Mouse (Mus musculus) c-Kit-positive CD71-positive TER-119-positive erythroid progenitor cells, embryonic 14.5 days (primary cell): Measurements from ENCODE around the gene Adamtsl3.

Experiments used
- DNase-seq: peaks from one replicate; pipeline ENCODE4 v3.0.0-alpha.2; 2013; ENCODE audit warnings: low spot score

Adamtsl3 gene

DNA sequence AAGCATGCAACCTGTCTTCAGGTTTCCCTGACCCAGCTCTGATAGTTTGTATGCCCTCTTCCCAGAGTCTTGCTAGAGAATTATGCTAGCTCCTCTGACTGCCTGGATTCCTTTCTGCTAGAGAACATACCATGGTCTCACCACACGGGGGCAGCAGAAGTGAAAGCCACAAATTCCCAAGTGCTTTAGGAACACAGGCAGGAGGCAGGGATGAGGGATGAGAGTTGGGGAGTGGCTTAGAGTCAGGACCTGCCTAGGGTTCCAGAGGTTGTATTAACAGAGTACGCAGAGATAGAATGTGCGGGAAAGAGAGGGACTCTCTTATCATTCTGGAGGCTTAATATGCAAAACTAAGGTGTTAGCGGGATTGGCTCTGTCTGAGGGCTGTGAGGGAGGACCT is 168.6 kb downstream of the Adamtsl3 start:
- peak; percentile 2 for DNase-seq

DNA sequence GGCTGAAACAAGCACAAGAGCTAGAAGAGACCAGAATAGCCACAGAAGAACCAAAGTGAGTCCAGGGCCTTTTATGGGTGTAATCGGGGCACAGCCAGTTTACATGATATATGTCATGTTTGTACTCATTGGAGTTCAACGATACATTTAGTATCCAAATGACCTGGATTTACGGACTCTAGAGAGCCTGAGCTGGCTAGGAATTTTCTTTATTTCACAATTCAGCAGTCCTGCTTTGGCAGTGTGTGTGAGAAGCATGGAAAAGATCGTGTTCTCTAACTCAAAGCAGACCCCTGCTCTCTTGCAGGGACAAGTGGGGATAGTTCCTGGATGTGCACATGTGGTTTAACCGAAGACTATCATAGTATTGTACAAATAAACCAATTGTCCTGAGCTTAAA is 195.1 kb downstream of the Adamtsl3 start:
- no peak for DNase-seq

DNA sequence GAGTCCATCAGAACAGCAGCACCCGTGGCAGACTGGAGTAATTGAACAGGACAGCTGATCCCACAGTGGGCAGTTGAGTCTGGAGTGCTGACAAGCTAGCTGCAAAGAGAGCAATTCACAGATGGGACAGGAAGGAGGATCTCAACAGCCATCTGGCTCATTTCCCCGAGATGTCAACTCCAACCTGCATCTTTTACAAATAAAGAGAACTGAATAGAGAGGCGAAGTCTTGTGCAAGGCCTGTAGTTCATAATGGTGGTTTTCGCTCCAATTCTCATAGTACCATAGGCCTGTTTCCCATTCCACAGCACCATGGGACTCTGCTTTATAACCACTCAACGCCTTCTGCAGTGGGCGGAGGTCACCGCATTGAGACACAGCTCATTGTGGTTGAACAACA is 195.9 kb downstream of the Adamtsl3 start:
- DNase-seq = no peak

DNA sequence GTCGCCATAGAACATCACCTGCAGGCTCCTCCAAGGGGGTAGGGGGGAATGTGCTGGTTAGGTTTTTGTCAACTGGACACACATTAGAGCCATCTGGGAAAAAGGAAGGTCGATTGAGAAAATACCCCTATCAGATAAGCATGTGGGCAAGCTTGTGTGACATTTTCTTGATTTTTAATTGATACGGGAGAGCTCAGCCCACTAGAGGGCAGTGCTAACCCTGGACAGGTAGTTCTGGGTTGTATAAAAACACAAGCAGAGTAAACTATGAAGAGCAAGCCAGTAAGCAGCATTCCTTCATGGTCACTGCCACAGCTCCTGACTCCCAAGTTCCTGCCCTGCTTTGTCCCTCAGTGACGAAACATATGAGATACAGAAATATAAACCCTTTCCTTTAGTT is 197.7 kb downstream of the Adamtsl3 start:
- no peak for DNase-seq

DNA sequence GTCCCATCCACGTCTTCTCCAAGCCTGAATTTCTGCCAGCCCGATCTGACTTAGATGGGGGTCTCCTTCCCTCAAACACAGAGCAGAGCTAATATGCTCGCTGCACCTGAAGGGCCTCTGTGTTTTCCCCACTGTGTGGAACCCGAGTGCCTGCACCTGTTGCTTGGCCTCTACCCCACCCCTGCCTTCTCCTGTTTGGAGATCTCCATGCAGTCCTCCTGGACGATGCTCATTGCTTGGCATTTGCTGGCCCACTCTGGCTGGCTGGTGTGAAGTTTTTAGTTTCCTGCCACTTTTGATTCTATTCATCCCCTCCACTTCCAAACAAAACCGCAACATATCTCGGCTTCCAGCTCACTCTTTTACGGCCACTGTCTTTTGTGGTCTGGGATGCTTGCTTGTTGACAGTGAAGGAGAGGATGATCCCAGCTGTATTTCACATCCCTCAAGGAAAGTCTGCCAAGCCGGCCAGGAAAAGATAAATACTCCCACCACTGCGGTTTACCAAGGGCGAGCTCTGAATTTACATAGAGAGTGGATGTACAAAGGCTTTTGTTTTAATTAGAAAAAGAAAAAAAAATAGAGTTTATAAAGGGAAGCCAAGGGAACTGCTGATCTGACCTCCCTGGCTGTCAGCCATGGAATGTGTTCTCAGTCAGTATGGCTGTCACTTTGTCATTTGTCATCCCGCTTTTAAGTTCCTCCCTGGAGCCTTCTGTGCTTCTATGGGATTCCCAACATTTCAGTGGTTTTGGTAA is 198.4 kb downstream of the Adamtsl3 start:
- no peak for DNase-seq

DNA sequence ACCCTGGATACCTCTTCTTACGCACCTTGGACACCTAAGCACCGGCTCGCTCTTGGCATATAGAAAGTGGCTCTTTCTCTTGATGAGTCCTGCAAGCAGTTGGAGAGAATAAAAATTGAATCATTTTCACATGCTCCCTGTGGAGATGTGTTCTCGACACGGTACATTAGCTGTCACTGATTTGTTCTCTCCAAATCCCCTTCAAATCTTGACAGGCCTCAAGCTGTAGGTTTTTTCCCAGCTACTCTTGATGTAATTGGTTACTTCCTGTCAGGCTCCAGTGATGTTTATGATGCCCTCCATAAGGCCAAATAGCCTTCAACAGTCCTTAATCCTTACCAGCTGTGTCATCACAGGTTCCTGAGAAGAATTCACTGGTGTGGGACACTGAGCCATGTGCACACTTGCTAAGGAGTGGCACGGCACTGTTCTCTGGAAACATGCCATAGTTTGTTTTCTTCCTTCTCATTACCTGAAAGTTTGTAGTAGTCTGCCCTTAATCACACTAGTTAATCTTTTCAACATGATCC is 209.0 kb downstream of the Adamtsl3 start:
- DNase-seq = no peak

DNA sequence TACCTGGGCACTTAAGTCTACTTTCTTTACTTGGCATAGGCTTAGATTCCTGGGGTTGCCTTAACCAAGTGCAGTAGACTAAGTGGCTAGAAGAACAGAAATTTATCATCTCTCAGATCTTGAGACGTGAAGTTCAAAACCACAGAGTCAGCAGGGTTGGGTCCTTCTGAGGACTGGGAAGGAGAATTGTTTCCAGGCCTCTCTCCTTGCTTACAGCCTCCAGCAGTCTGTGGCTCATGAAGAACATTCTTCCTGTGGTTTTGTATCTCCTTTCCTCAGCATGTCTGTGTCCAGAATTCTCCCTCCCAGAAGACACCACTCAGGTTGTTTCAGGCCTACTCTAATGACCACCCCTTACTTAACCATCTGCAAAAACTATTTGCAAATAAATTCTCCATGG is 216.5 kb downstream of the Adamtsl3 start:
- DNase-seq = no peak

DNA sequence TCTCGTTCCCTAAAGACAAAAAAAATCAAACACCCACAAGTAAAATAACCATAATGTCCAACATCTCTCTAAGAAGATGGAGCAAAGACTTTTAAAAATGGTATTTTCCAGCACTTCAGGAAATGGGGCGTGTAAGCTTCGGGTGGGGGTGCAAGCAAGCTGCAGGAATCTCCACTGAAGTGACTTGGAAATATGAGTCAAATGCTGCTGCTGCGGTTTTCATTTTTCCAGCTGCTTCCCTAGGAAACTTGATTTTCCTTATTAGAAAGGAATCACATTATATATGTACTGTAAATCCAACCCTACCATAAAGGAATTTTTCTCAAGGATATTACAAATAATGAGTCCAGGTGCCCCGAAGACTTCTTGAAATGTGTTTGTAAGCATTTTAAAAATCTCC is 220.3 kb downstream of the Adamtsl3 start:
- DNase-seq = no peak

DNA sequence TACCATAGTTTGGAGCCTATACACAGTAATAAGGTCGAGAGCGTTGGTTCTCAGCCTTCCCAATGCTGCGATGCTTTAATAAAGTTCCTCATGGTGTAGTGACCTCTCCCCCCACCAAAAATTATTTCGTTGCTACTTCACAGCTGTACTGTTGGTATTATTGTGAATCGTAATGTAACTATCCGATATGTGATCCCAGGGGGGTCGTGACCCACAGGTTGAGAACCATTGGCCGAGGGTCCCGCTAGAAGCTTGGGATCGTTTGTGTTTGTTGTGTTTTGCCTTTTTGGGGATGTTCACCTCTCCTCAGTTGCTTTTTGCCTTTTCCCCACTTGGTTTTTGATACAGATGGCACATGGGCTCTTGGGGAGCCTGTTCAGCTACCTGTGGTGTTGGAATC is 220.9 kb downstream of the Adamtsl3 start:
- no peak for DNase-seq

DNA sequence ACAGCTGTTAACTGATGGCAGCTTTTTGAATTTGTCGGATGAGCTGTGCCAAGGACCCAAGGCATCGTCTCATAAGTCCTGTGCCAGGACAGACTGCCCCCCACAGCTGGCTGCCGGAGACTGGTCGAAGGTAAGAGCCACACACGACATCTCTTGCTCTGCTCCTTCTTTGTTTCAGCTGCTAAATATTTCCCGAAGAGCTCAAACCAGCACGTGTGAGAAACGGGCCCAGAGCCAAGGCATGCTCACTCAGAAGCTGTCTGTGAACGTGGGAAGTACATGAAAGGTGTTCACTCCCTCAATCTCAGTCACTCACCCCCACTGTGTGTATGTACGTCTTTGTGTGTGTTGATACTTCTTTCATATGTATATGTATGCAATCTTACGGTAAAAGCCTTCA is 221.6 kb downstream of the Adamtsl3 start:
- DNase-seq = no peak

DNA sequence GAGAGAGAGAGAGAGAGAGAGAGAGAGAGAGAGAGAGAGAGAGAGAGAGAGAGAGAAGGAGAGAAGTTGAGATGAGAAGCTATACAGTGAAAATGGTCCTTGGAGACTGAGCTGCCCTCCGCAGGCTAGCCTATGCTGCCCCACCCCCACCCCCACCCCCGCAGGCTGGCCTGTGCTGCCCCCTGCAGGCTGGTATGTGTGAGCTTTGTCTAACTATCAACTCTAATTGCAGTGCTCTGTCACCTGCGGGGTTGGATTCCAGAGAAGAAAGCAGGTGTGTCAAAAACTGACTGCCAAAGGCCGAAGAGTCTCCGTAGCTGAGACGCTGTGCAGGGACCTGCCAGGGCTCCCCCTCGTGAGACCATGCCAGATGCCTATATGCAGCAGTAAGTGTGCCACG is 231.2 kb downstream of the Adamtsl3 start:
- no peak for DNase-seq

DNA sequence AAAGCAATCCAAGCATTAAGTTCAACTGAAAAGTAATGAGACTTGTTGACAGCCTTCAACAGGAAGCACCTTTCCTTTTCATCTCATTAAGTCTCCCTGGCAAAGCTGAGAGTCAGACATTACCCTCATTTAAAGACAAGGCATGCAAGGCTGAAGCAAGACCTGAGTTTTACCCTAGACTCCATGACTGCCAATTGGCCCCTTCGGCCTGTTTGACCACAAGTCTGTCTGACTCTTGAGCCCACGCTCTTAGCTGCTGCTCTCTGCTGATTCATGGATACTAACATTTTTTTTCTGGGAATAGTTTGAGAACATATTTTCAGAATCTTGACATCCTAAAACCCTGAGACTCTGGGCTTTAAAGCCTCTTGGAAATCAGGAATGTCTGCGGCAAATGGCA is 232.3 kb downstream of the Adamtsl3 start:
- DNase-seq = no peak

DNA sequence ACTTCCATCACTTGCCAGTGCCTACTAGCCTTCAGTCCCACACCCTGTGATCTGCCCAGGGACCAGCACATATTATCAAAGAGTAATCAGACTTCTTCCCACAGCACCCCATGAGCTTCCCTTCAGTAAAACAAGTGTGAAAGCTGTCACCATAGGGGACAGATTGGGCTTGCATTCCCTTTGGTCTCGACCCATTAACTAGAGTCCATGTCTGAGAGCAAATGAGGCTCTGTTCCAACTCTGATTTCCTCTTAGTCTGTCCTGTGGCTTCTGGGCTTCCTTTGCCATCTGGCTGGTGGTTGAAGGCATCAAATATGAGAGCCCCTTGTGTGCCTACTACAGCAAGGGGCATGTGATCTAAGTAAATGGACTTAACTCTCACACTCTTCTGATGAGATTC is 237.5 kb downstream of the Adamtsl3 start:
- no peak for DNase-seq

DNA sequence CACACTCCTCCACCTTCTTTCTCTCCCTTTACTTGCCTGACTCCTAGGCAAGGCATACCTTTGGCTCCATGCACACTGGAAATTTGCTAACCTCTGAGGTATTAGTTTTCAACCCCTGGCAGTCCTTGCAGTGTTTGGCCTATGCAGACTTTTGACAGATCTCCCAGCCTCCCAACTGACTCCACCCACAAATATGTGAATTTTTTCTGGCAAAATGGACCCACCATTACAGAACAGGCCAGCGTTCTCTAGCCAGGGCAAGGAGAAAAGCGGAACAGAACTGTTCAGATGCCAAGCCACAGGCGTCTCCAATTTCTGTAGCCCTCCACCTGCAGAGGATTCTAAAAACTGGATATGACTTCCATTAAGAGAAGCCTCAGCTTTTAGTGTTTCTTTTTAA is 244.5 kb downstream of the Adamtsl3 start:
- DNase-seq = no peak

DNA sequence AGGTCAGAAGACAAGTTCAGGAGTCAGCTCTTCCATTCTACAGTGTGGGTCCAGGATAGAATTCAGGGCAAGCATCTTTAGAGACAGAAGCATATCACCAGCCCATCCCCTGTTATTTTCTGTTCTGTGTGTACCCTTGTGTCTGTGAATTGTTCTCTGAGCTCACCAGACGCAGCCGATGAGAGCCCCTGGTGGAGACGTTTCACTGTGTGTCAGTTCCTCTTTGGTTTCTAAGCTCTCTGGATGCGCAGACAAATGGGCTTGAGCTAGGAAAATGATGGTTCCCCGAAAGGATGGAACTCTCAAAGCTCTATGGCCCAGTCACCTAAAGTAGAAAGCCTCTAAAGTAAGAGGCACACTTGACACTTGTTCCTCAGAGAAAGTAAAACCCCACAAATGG is 246.3 kb downstream of the Adamtsl3 start:
- no peak for DNase-seq

DNA sequence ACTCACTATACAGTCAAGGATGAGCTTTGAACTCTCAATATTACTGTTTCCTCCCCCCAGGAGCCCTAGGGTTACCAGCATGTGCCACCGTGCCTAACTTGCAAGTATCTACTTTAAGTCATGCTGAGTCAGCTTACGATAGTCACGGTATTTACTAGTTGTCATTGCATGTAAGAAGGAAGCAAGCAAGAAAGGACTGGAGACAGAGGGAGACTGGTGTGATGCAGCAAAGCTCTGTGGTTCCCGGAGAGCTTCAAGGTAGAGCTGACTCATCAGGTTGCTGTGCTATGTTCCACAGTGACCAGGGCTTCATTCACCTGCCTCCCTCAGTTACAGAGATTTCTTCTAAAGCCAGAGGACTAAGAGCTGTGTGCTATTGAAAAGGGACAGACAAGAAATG is 247.0 kb downstream of the Adamtsl3 start:
- DNase-seq = no peak

DNA sequence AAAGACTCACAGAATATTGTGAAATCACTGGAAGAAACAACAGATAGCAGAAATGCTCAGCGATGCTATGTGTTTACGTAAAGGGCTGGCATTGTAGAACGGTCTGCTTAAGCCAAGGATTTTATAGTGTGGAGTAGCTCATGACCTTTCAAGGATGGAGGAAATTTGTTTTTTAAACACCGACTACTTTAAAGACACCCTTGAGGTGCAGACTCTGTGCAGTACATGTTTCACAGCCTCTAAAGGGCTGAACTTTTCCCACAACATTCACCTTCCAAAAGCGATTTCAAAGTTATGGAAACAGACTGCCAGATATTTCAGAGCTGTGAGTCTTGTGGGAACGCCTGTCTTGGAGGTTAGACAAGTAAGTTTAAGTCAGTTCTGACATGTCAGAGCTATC is 255.4 kb downstream of the Adamtsl3 start:
- DNase-seq = no peak

DNA sequence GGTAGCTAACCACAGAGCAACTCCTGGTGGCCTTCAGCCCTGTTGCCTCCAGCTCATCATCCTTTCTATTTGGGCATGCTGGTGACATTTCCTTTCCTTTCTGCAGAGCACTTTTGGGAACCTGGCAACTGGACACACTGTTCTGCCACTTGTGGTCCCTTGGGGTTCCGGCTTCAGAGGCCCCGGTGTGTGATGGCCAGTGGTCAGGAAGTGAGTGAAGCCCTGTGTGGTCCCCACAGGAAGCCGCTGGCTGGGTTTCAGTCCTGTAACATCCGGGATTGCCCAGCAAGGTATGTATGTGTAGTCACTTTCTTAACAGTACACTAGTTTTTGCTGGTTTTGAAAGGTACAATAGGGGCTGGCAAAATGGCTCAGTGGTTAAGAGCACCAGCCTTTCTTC is 266.5 kb downstream of the Adamtsl3 start:
- DNase-seq = no peak

DNA sequence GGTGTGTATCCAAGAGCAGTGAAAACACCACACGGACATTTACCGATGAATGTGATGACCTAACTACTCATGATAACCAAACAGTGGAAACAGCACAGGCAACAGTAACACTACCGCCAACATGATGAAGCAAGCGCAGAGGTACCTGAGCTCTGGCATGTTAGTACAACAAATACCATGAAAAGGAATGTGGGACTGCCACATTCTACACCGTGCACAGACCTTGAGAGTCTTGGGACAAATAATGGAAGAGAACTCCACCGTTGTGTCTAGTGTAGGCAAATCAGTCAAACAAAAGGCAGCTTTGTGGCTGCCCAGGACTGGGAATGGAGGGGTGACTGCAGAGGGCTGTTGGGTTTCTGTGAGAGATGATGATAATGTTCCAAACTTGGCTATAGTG is 269.9 kb downstream of the Adamtsl3 start:
- no peak for DNase-seq

DNA sequence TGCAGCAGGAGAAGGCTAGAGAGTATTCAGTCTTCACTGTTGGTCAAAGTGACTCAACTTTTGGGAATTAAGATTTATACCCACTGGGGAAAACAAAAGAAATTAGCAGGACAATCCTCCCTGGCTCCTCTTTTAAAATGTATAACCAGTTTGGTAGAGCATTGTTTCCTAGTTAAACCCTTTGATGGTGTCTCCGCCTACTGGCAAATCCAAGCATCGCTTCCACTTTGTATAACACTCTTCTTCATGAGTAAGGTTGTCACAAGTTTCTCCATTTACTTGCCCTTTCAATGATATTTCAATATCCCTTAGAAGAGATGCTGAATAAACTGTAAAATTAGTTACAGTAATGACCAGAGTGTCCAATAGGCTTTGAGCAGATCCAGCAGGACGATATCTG is 274.1 kb downstream of the Adamtsl3 start:
- no peak for DNase-seq

DNA sequence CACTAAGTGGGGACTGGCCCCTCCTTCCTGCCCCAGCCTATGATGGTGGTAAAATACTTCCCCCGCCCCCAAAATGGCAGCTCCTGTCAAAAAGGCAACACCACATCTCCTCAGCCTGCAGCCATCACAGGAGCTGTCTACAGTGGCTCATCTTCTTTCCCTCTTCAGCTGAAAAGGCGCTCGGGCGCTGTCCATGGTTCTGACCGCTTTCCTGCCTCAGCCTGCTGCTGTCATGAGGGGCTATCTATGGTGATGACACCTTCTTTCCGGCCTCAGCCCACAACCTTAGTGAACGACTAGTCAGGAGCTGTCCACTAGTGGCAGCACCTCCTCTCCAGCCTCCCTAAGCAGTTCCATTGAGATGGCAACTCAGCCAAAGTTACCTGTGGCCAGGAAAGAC is 289.8 kb downstream of the Adamtsl3 start:
- DNase-seq = peak; percentile 23

DNA sequence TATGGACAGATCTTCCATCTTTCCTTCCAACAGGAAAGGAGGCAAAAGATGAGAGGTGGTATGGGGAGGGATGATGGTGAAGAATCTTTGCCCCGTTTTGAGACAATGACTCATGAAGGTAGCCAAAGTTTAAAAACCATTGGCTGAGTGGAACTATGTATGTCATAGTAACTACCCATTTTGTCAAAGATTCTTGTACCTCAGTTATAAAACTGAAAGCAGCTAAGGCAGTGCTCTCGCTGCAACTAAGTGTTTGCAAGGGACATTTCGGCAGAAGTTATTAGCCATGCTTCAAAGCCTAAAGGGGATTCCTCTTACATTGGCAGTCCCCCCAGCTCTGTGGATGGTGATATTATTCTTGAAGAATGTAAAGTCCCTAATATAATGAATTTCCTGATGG is 311.7 kb downstream of the Adamtsl3 start:
- no peak for DNase-seq

DNA sequence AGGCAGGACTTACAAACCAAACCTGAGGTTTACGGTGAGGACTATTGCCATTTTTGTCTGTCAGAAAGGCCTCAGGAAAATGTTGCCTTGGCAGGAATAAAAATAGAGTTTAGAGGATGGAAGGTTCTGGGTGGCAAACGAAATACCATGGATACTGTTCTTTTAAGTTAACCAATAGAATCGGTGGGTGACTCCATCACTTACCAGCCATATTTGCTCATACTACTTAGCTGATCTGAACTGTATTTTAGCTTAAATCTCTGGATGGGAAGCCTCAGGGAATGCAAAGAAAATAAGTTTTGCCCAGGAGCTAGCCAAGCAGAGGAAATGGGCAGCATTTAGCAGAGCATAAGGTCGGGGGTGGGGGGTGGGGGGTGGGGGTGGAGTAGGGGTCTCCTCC is 312.4 kb downstream of the Adamtsl3 start:
- no peak for DNase-seq

DNA sequence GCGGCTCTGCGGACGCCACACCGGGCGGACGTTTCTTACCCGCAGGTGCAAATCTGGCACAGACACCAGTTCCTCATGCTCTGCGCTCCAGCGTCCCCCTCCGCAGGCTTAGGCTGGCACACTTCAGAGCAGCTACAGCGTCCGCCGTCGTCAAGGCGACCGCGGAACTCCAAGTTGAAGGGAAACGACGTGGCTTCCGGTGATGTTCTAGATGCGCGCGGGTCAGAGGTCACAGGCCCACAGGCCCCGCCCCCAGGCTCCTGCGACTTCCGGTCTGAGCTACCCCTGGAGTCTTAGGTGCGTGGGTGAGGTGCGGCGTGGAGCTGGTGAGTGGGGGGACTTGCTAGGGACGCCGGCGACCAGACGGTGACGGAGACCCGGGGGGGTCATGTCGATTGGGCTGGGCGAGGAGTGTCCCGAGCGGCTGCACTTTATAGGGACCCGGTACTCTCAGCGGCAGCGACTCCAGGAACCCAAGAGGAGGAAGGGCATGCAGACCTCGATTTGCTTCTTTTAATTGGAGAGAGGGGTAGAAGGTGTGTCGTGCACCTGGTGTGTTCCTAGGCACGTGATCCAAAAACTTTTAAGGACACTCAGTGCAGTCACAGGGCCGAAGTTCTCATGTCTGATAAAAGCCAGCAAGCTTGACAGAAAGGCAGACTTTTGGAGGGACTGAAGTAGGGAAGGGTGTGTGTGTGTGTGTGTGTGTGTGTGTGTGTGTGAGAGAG is 313.0 kb downstream of the Adamtsl3 start, which contains the start of the genes Saxo2 and Efl1:
Saxo2 (minus strand) TSS at position 176 of the 728 bp plus-strand sequence.
Efl1 (plus strand) TSS at position 262 of the 728 bp plus-strand sequence.
- peak; percentile 90 for DNase-seq
